Mouse (Mus musculus): ENCODE data around the gene Ttc3. TPM values are rescaled to one million over a fixed set of nuclear protein-coding genes. Genes with fewer than 3 reads are reported as not detected.

The Ttc3 gene
- polyA plus RNA-seq, 1 experiment from 2014 or later: 56.6 TPM

- H3K4me2 ChIP-seq (replicated peaks; ENCODE audit: low read depth): peak overlapping the region; percentile 88
- no peak for TF ChIP-seq CTCF (IDR thresholded peaks at IDR 0.05; ENCODE audit: low read depth)
- H3K27ac ChIP-seq (ENCODE audit: low read depth, low read length): peak overlapping the region; percentile 91
- WGBS: 3% methylated on average over 6 of the region's 6 CpGs
- no peaks in the 10 kb centered on the region for H3K9me3 ChIP-seq (ENCODE audit: control insufficient read depth)
- no peak for ATAC-seq
- H3K27me3 ChIP-seq (replicated peaks; ENCODE audit: control insufficient read depth, insufficient read depth, low read length): no peaks in the 10 kb centered on the region
- H3K9ac ChIP-seq (ENCODE audit: low read depth, low read length): peak overlapping the region; percentile 84
- peak overlapping the region; percentile 87 for H3K4me3 ChIP-seq (ENCODE audit: low read depth, low read length)
- no peaks in the 10 kb centered on the region for H3K36me3 ChIP-seq (ENCODE audit: control insufficient read depth, insufficient read depth)
- peaks cover 4% of the 10 kb centered on the region; the same call in 1 of the 2 replicates for H3K4me1 ChIP-seq (replicated peaks; ENCODE audit: control insufficient read depth, insufficient read depth, low read length)
Observed at GRCm38 (mm10) chr16:94369596-94370172, 734 bp upstream of the Ttc3 start.

GRCm38 (mm10) chr16:94370915-94371300 is 490 bp downstream of the Ttc3 start:
- under 1% methylated on average over 41 of the region's 43 CpGs for WGBS
- TF ChIP-seq CTCF (IDR thresholded peaks at IDR 0.05; ENCODE audit: low read depth): no peak

GRCm38 (mm10) chr16:94371301-94371931 is 998 bp downstream of the Ttc3 start, which contains the start of gene Pigp:
Gene Pigp (minus strand): TSS chr16:94371842.
- peak; percentile 61 for ATAC-seq
- Histone ChIP-seq H3K27me3 (replicated peaks; ENCODE audit: control insufficient read depth, insufficient read depth, low read length) (no peaks in the 10 kb centered on the region), H3K36me3 (ENCODE audit: control insufficient read depth, insufficient read depth) (no peaks in the 10 kb centered on the region), H3K27ac (ENCODE audit: low read depth, low read length) (peak within 1 kb of the TSS; percentile 91), H3K9ac (ENCODE audit: low read depth, low read length) (peak within 1 kb of the TSS; percentile 84), H3K4me1 (replicated peaks; ENCODE audit: control insufficient read depth, insufficient read depth, low read length) (peaks cover 4% of the 10 kb centered on the region; the same call in 1 of the 2 replicates), H3K4me3 (ENCODE audit: low read depth, low read length) (peak within 1 kb of the TSS; percentile 87), H3K9me3 (ENCODE audit: control insufficient read depth) (no peaks in the 10 kb centered on the region), H3K4me2 (replicated peaks; ENCODE audit: low read depth) (peak within 1 kb of the TSS; percentile 88)
- TF ChIP-seq CTCF (IDR thresholded peaks at IDR 0.05; ENCODE audit: low read depth): peak; percentile 52
- WGBS: under 1% methylated on average over 42 of the region's 43 CpGs

More at GRCm38 (mm10) chr16:94370915-94371300, 490 bp downstream of the Ttc3 start:
- Histone ChIP-seq H3K4me2 (replicated peaks; ENCODE audit: low read depth) (peak overlapping the region; percentile 88), H3K9me3 (ENCODE audit: control insufficient read depth) (no peaks in the 10 kb centered on the region), H3K36me3 (ENCODE audit: control insufficient read depth, insufficient read depth) (no peaks in the 10 kb centered on the region), H3K9ac (ENCODE audit: low read depth, low read length) (peak overlapping the region; percentile 84), H3K4me3 (ENCODE audit: low read depth, low read length) (peak overlapping the region; percentile 87), H3K4me1 (replicated peaks; ENCODE audit: control insufficient read depth, insufficient read depth, low read length) (peaks cover 4% of the 10 kb centered on the region; the same call in 1 of the 2 replicates), H3K27me3 (replicated peaks; ENCODE audit: control insufficient read depth, insufficient read depth, low read length) (no peaks in the 10 kb centered on the region), H3K27ac (ENCODE audit: low read depth, low read length) (peak overlapping the region; percentile 91)
- peak; percentile 80 for ATAC-seq

GRCm38 (mm10) chr16:94379386-94379785 is 9.0 kb downstream of the Ttc3 start:
- H3K4me3 ChIP-seq (ENCODE audit: low read depth, low read length): no peak overlapping the region
- H3K27ac ChIP-seq (ENCODE audit: low read depth, low read length): no peak overlapping the region
- no peak for ATAC-seq
- no peak overlapping the region for H3K9ac ChIP-seq (ENCODE audit: low read depth, low read length)
- H3K36me3 ChIP-seq (ENCODE audit: control insufficient read depth, insufficient read depth): no peaks in the 10 kb centered on the region
- H3K9me3 ChIP-seq (ENCODE audit: control insufficient read depth): no peaks in the 10 kb centered on the region
- H3K4me2 ChIP-seq (replicated peaks; ENCODE audit: low read depth): no peak overlapping the region
- no peak for TF ChIP-seq CTCF (IDR thresholded peaks at IDR 0.05; ENCODE audit: low read depth)
- WGBS: 74% methylated on average over 1 of the region's 1 CpGs
- H3K27me3 ChIP-seq (replicated peaks; ENCODE audit: control insufficient read depth, insufficient read depth, low read length): no peaks in the 10 kb centered on the region
- no peaks in the 10 kb centered on the region for H3K4me1 ChIP-seq (replicated peaks; ENCODE audit: control insufficient read depth, insufficient read depth, low read length)

GRCm38 (mm10) chr16:94383277-94383676 is 12.9 kb downstream of the Ttc3 start:
- no peaks in the 10 kb centered on the region for H3K9me3 ChIP-seq (ENCODE audit: control insufficient read depth)
- no peak overlapping the region for H3K4me3 ChIP-seq (ENCODE audit: low read depth, low read length)
- H3K36me3 ChIP-seq (ENCODE audit: control insufficient read depth, insufficient read depth): no peaks in the 10 kb centered on the region
- no peaks in the 10 kb centered on the region for H3K27me3 ChIP-seq (replicated peaks; ENCODE audit: control insufficient read depth, insufficient read depth, low read length)
- H3K9ac ChIP-seq (ENCODE audit: low read depth, low read length): no peak overlapping the region
- H3K4me2 ChIP-seq (replicated peaks; ENCODE audit: low read depth): no peak overlapping the region
- H3K4me1 ChIP-seq (replicated peaks; ENCODE audit: control insufficient read depth, insufficient read depth, low read length): no peaks in the 10 kb centered on the region
- 93% methylated on average over 3 of the region's 3 CpGs for WGBS
- TF ChIP-seq CTCF (IDR thresholded peaks at IDR 0.05; ENCODE audit: low read depth): no peak
- no peak overlapping the region for H3K27ac ChIP-seq (ENCODE audit: low read depth, low read length)
- ATAC-seq: no peak

GRCm38 (mm10) chr16:94387690-94388089 is 17.3 kb downstream of the Ttc3 start:
- H3K27me3 ChIP-seq (replicated peaks; ENCODE audit: control insufficient read depth, insufficient read depth, low read length): no peaks in the 10 kb centered on the region
- no peaks in the 10 kb centered on the region for H3K9me3 ChIP-seq (ENCODE audit: control insufficient read depth)
- H3K4me3 ChIP-seq (ENCODE audit: low read depth, low read length): no peak overlapping the region
- no peak overlapping the region for H3K27ac ChIP-seq (ENCODE audit: low read depth, low read length)
- H3K4me1 ChIP-seq (replicated peaks; ENCODE audit: control insufficient read depth, insufficient read depth, low read length): no peaks in the 10 kb centered on the region
- no peak overlapping the region for H3K4me2 ChIP-seq (replicated peaks; ENCODE audit: low read depth)
- no peak overlapping the region for H3K9ac ChIP-seq (ENCODE audit: low read depth, low read length)
- TF ChIP-seq CTCF (IDR thresholded peaks at IDR 0.05; ENCODE audit: low read depth): no peak
- 66% methylated on average over 7 of the region's 7 CpGs for WGBS
- no peaks in the 10 kb centered on the region for H3K36me3 ChIP-seq (ENCODE audit: control insufficient read depth, insufficient read depth)
- ATAC-seq: 0 out of 2 replicates have a peak, but pooled peaks have one; percentile 38

All from intestine, postnatal 0 days (tissue).